Mouse (Mus musculus) heart, adult 2 months (tissue): ENCODE measurements around the gene Rab3il1. TPM values are rescaled to one million over a fixed set of nuclear protein-coding genes. Genes with fewer than 3 reads are reported as not detected.

ENCODE experiments used
- DNase-seq, 2 experiments: peaks; one replicate each; pipeline ENCODE4 v3.0.0; 2021
- H3K27ac ChIP-seq: fragments of 200-600 bp; 2 replicates; pipeline ENCODE4 v1.8.1; 2022
- H3K27me3 ChIP-seq: fragments of 200-500 bp; 2 replicates; pipeline ENCODE4 v1.6.1; 2012; ENCODE audit warnings: mild to moderate bottlenecking, low read length, inconsistent platforms, mixed read lengths; ENCODE audit not compliant: control insufficient read depth, insufficient read depth
- H3K36me3 ChIP-seq: fragments of 200-500 bp; 2 replicates; pipeline ENCODE4 v1.6.1; 2012; ENCODE audit warnings: low read length, inconsistent platforms; ENCODE audit not compliant: control insufficient read depth, insufficient read depth
- H3K4me1 ChIP-seq: fragments of 200-500 bp; 2 replicates; pipeline ENCODE4 v1.6.1; 2011; ENCODE audit warnings: low read length; ENCODE audit not compliant: control insufficient read depth, insufficient read depth
- H3K4me3 ChIP-seq: fragments of 200-600 bp; 2 replicates; pipeline ENCODE4 v1.8.1; 2022
- H3K79me2 ChIP-seq: fragments of 200-500 bp; replicated peaks from 2 replicates; pipeline ENCODE4 v1.6.1; 2012; ENCODE audit warnings: mild to moderate bottlenecking, inconsistent platforms, low read length, moderate library complexity, mixed read lengths; ENCODE audit not compliant: control insufficient read depth, insufficient read depth
- H3K9ac ChIP-seq: fragments of 200-500 bp; 2 replicates; pipeline ENCODE4 v1.6.1; 2012; ENCODE audit warnings: low read depth, mild to moderate bottlenecking, control low read depth, inconsistent platforms, low read length, mixed read lengths
- CTCF ChIP-seq: fragments of 200-600 bp; IDR thresholded peaks from 2 replicates; pipeline ENCODE4 v1.8.1; 2022; ENCODE audit warnings: antibody characterized with exemption, mild to moderate bottlenecking, moderate library complexity
- EP300 ChIP-seq: fragments of 200-500 bp; IDR thresholded peaks from 2 replicates; pipeline ENCODE4 v1.6.1; 2011; ENCODE audit warnings: low read depth, low read length, control low read depth; ENCODE audit not compliant: insufficient read depth
- POLR2A ChIP-seq: fragments of 200-500 bp; IDR thresholded peaks from 2 replicates; pipeline ENCODE4 v1.6.1; 2011; ENCODE audit warnings: mild to moderate bottlenecking, low read depth, low read length, control low read depth; ENCODE audit not compliant: insufficient read depth
- WGBS: fragments of 180-500 bp; shearing (Covaris S2); methylation state at CpG from one replicate; pipeline ENCODE4 v1.1.7; 2018; 5-methylcytosine and 5-hydroxymethylcytosine counted together
- intact Hi-C: fragments of 180-260 bp; cut with DNase I; formaldehyde crosslinking; loops from one replicate; pipeline ENCODE4 v1.15.1; 2025
- polyA plus RNA-seq: library from polyadenylated mRNA; depleted of rRNA; stranded (reverse); fragments of >200 nt; gene quantifications from 2 replicates; pipeline ENCODE4 v1.2.3, GENCODE M21; 2012
- total RNA-seq, 2 experiments: library from RNA; stranded (reverse); gene quantifications; 2 replicates each; pipeline ENCODE4 v1.2.3; 2021

Gene Rab3il1
- total and polyA plus RNA-seq, 3 experiments: 5.9 to 11.1 (median 6.5) TPM

GRCm38 (mm10) chr19:10052698-10053097, 51.2 kb downstream of the Rab3il1 start:
- Histone ChIP-seq H3K36me3 (no peaks in the 10 kb centered on the region; the same call in 1 of the 2 replicates), H3K4me1 (peaks cover 7% of the 10 kb centered on the region; the same call in 1 of the 2 replicates), H3K27me3 (no peaks in the 10 kb centered on the region), H3K27ac (no peak overlapping the region), H3K4me3 (no peak overlapping the region), H3K79me2 (no peaks in the 10 kb centered on the region), H3K9ac (no peak overlapping the region)
- no peak for TF ChIP-seq POLR2A
- no peak for TF ChIP-seq EP300
- TF ChIP-seq CTCF: no peak
- DNase-seq: no peak
- intact Hi-C loops: no loop called here
- 77% methylated on average over 4 of the region's 4 CpGs for WGBS

- H3K27me3 ChIP-seq: no peaks in the 10 kb centered on the region
- WGBS: 84% methylated on average over 10 of the region's 10 CpGs
- intact Hi-C loops: no loop called here
- H3K4me3 ChIP-seq: no peak overlapping the region
- DNase-seq: no peak
- H3K79me2 ChIP-seq: no peaks in the 10 kb centered on the region
- TF ChIP-seq POLR2A (no peak), CTCF (no peak), EP300 (no peak)
- peaks cover 4% of the 10 kb centered on the region; the same call in 1 of the 2 replicates for H3K4me1 ChIP-seq
- no peak overlapping the region for H3K9ac ChIP-seq
- H3K36me3 ChIP-seq: no peaks in the 10 kb centered on the region; the same call in 1 of the 2 replicates
- no peak overlapping the region for H3K27ac ChIP-seq
These were observed 52.3 kb downstream of the Rab3il1 start for GRCm38 (mm10) chr19:10053692-10054260.

DNA sequence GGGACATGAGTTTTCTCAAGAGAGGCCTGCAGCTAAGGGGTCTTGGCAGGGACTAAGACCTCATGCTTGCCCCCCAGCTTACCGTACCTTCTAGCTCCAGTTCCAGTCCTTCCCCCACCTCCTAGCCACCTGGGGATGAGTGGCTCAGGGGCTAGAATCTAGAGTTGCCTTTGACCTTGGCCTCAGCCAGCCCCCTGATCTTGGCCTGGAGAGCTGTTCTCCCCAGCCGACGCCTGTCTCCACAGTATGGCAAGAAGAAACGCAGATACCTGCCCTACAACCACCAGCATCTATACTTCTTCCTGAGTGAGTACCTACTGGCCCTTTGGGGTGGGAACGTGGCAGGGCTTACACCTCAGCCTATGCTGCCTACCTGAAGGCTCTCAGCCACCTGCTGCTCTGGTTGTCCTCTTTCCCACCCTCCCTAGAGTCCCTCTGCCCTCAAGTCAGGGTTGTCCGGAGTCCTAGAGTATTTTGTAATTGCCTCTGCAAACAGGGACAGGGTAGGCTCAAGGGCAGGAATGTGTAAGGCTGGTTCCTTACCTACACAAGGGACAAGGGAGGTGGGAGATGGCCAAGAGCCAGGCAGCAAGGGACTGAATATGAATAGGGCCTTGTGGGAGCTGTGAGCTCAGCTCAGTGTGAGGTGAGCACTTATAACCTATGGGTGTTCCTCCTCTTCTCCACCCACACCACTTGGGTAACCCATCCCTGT, 53.0 kb downstream of the Rab3il1 start:
- H3K4me1 ChIP-seq: peaks cover 2% of the 10 kb centered on the region; the same call in 1 of the 2 replicates
- TF ChIP-seq POLR2A (no peak), EP300 (no peak)

GRCm38 (mm10) chr19:10055261-10055660, 53.8 kb downstream of the Rab3il1 start:
- H3K4me3 ChIP-seq: no peak overlapping the region
- no peak overlapping the region for H3K9ac ChIP-seq
- H3K4me1 ChIP-seq: no peaks in the 10 kb centered on the region
- no peak for DNase-seq
- H3K27ac ChIP-seq: no peak overlapping the region
- no peaks in the 10 kb centered on the region; the same call in 1 of the 2 replicates for H3K36me3 ChIP-seq
- no peaks in the 10 kb centered on the region for H3K27me3 ChIP-seq
- H3K79me2 ChIP-seq: no peaks in the 10 kb centered on the region
- WGBS: 86% methylated on average over 3 of the region's 3 CpGs
- intact Hi-C loops: no loop called here
- TF ChIP-seq EP300 (no peak), POLR2A (no peak), CTCF (no peak)

More for the DNA sequence above, 53.0 kb downstream of the Rab3il1 start:
- H3K4me3 ChIP-seq: no peak overlapping the region
- DNase-seq: no peak
- 91% methylated on average over 6 of the region's 6 CpGs for WGBS
- no peak overlapping the region for H3K27ac ChIP-seq
- no peaks in the 10 kb centered on the region for H3K79me2 ChIP-seq
- H3K9ac ChIP-seq: no peak overlapping the region
- intact Hi-C loops: no loop called here
- H3K36me3 ChIP-seq: no peaks in the 10 kb centered on the region; the same call in 1 of the 2 replicates
- no peaks in the 10 kb centered on the region for H3K27me3 ChIP-seq

DNA sequence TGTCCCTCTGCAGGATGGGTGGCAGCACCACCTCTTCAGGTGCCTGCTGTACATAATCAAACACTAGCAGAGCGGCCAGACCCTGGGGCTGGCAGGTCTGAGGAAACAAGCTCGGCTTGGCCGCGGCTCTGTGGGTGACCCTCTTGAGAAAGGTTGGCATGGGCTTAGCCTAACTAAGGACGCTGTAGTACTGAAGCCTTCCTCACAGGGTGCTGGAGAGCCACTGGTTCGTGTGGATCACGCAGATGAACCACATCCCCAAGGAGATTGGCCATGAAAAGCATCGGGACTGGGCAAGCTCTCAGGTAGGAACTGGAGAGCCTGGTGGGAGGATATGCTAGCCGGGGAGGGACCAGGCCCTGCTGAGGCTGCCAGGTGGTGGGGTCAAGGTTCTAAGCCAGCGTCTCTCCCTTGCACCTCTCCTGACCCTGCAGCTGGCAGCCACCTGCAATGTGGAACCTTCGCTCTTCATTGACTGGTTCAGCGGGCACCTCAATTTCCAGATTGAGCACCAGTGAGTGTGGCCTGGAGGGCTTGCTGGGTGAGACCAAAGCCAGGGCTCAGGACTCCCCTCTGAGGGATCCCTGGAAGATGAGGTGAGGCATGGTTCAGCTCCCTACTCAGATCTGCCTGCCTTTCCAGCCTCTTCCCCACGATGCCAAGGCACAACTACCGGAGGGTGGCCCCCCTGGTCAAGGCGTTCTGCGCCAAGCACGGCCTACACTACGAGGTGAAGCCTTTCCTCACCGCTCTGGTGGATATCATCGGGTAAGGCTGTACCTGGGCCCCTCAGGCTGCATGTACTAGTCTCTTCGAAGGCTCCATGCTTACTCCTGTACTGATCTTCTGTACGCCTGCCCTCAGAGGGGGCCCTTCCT, 54.6 kb downstream of the Rab3il1 start:
- no peaks in the 10 kb centered on the region; the same call in 1 of the 2 replicates for H3K36me3 ChIP-seq

More for the DNA sequence above, 54.6 kb downstream of the Rab3il1 start:
- no peaks in the 10 kb centered on the region for H3K79me2 ChIP-seq
- H3K9ac ChIP-seq: no peak overlapping the region
- WGBS: 89% methylated on average over 22 of the region's 22 CpGs
- no peaks in the 10 kb centered on the region; the same call in 1 of the 2 replicates for H3K4me1 ChIP-seq
- H3K27ac ChIP-seq: no peak overlapping the region
- H3K4me3 ChIP-seq: no peak overlapping the region
- TF ChIP-seq POLR2A: no peak
- no peak for TF ChIP-seq CTCF
- no peaks in the 10 kb centered on the region for H3K27me3 ChIP-seq
- no peak for DNase-seq
- intact Hi-C loops: no loop called here
